Mouse (Mus musculus) hematopoietic stem cell, adult 5-6 weeks (primary cell): ENCODE data around the gene Fry. TPM values are rescaled to one million over a fixed set of nuclear protein-coding genes. Genes with fewer than 3 reads are reported as not detected.

Source experiments
- ATAC-seq, 2 experiments: fragments of 125-278 bp in 1 of 2; replicated peaks in 1 of 2; 2 replicates each; pipeline ENCODE4 v1.8.0; 2016 to 2017; ENCODE audit warnings: inconsistent platforms in 2 of 2, mild to moderate bottlenecking in 2 of 2, moderate number of reproducible peaks in 2 of 2, low read depth in 1 of 2, moderate TSS enrichment in 1 of 2; ENCODE audit not compliant: low FRiP score in 2 of 2, poor library complexity in 2 of 2, severe bottlenecking in 2 of 2, insufficient read depth in 1 of 2, low TSS enrichment in 1 of 2
- total RNA-seq: library from RNA; stranded (forward); fragments of 172-1452, 232-1000 nt; gene quantifications from 2 replicates; pipeline ENCODE4 v1.2.3, GENCODE M21; 2017

Gene Fry
- total RNA-seq, 1 experiment from 2014 or later, result 28.2 TPM

GRCm38 (mm10) chr5:150525239-150525638, 406.8 kb downstream of the Fry start:
- ATAC-seq, result no peak

- ATAC-seq, result no peak
Observed at GRCm38 (mm10) chr5:150541302-150541701, 422.9 kb downstream of the Fry start.

GRCm38 (mm10) chr5:150543184-150543583, 424.7 kb downstream of the Fry start:
- ATAC-seq, result no peak

Other genes with a start within 250 kb of the Fry start
- gene Rxfp2, start 100.0 kb upstream of the Fry start, total RNA-seq, result not detected in 2 replicates